Mouse (Mus musculus): ENCODE data around the gene Ppp1r13b. TPM values are rescaled to one million over a fixed set of nuclear protein-coding genes. Genes with fewer than 3 reads are reported as not detected.

Gene Ppp1r13b
- total and polyA plus RNA-seq, 2 experiments from 2014 or later: 36.5 to 57.4 TPM

DNA sequence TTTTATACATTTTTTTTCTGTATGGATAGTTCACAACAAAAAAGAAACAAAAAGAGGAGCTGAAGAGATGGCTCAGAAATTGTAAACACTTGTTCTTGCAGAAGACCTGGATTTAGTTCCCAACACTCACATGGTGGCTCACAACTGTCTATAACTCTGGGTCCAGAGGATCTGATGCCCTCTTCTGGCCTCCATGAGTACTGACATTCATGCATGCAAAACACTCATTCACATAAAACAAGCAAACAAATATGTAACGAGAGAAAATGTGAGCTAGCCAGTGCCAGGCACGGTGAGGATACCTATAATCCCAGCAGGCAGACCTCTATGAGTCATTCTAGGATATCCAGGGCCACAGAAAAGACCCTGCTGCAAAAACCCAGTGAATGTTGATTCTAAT lies 56.7 kb downstream of the Ppp1r13b start:
- Histone ChIP-seq H3K9me3 (ENCODE audit: low read length) (no peaks in the 10 kb centered on the region), H3K4me1 (ENCODE audit: insufficient read depth, low read length) (no peaks in the 10 kb centered on the region), H3K4me3 (ENCODE audit: low read length) (no peak overlapping the region), H3K9ac (replicated peaks; ENCODE audit: low read length) (no peak overlapping the region), H3K27ac (no peak overlapping the region), H3K36me3 (ENCODE audit: insufficient read depth, low read length) (no peaks in the 10 kb centered on the region), H3K4me2 (ENCODE audit: low read depth, low read length) (no peak overlapping the region), H3K27me3 (ENCODE audit: insufficient read depth, low read length) (no peaks in the 10 kb centered on the region)
- no peak for ATAC-seq
- 66% methylated on average over 2 of the region's 2 CpGs for WGBS
- no peak for DNase-seq (ENCODE audit: low spot score)
- peak; percentile 54 for TF ChIP-seq CTCF (IDR thresholded peaks at IDR 0.05; ENCODE audit: low read depth)

GRCm38 (mm10) chr12:111848300-111848798 lies 59.6 kb downstream of the Ppp1r13b start:
- no peaks in the 10 kb centered on the region for H3K9me3 ChIP-seq (ENCODE audit: low read length)
- no peak overlapping the region for H3K9ac ChIP-seq (replicated peaks; ENCODE audit: low read length)
- DNase-seq (ENCODE audit: low spot score) (no peak), ATAC-seq (no peak)
- no peak overlapping the region for H3K4me3 ChIP-seq (ENCODE audit: low read length)
- H3K27ac ChIP-seq: no peak overlapping the region
- H3K4me2 ChIP-seq (ENCODE audit: low read depth, low read length): no peak overlapping the region
- H3K27me3 ChIP-seq (ENCODE audit: insufficient read depth, low read length): no peaks in the 10 kb centered on the region
- no peak for TF ChIP-seq CTCF (IDR thresholded peaks at IDR 0.05; ENCODE audit: low read depth)
- 67% methylated on average over 9 of the region's 9 CpGs for WGBS
- H3K36me3 ChIP-seq (ENCODE audit: insufficient read depth, low read length): peaks cover 2% of the 10 kb centered on the region; the same call in 1 of the 2 replicates
- no peaks in the 10 kb centered on the region for H3K4me1 ChIP-seq (ENCODE audit: insufficient read depth, low read length)

DNA sequence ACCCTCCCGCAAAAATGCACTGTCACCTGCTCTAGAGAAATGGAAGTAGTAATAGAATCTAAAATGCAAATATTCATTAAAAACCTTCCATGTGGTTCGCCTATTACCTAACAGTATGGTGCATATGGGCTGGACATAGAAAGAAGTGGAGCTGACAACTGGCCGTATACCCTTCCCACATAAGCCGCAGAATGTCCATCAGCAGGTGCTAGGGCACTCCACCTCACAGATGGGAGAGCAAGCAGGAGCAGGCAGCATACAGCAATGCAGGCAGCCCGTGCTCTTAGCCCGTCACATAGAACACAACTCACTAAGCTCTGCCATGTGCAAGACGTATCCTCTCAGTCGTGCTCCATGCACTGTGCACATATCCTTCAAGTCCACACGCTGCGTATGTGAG lies 61.1 kb downstream of the Ppp1r13b start:
- H3K27me3 ChIP-seq (ENCODE audit: insufficient read depth, low read length): no peaks in the 10 kb centered on the region
- H3K9ac ChIP-seq (replicated peaks; ENCODE audit: low read length): no peak overlapping the region
- peaks cover 9% of the 10 kb centered on the region; the same call in 1 of the 2 replicates for H3K36me3 ChIP-seq (ENCODE audit: insufficient read depth, low read length)
- DNase-seq (ENCODE audit: low spot score): no peak
- no peak overlapping the region for H3K27ac ChIP-seq
- TF ChIP-seq CTCF (IDR thresholded peaks at IDR 0.05; ENCODE audit: low read depth): no peak
- H3K9me3 ChIP-seq (ENCODE audit: low read length): no peaks in the 10 kb centered on the region
- ATAC-seq: no peak
- H3K4me2 ChIP-seq (ENCODE audit: low read depth, low read length): no peak overlapping the region
- H3K4me1 ChIP-seq (ENCODE audit: insufficient read depth, low read length): no peaks in the 10 kb centered on the region
- WGBS: 81% methylated on average over 10 of the region's 10 CpGs
- H3K4me3 ChIP-seq (ENCODE audit: low read length): no peak overlapping the region

DNA sequence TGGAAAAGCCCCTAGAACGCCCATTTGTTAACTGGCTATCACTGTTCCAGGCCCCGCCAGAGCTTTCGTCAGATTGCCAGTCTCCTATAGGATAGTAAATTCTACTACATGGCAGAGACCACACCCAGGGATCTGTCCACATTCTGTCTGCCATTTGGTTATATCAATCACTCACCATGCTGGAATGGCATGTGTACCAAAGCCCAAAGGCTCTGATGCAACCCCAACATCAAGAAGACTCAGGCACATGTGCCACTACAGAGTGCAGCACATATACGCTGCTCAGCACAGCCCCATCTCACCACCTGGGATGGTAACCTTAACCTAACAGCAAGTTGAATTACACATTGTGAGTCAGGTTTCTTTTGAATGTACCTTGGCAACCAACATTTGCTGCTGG lies 62.0 kb downstream of the Ppp1r13b start:
- H3K27ac ChIP-seq: no peak overlapping the region
- peaks cover 14% of the 10 kb centered on the region; the same call in 1 of the 2 replicates for H3K36me3 ChIP-seq (ENCODE audit: insufficient read depth, low read length)
- no peaks in the 10 kb centered on the region for H3K4me1 ChIP-seq (ENCODE audit: insufficient read depth, low read length)
- no peak overlapping the region for H3K4me3 ChIP-seq (ENCODE audit: low read length)
- H3K4me2 ChIP-seq (ENCODE audit: low read depth, low read length): no peak overlapping the region
- no peak overlapping the region for H3K9ac ChIP-seq (replicated peaks; ENCODE audit: low read length)
- no peaks in the 10 kb centered on the region for H3K27me3 ChIP-seq (ENCODE audit: insufficient read depth, low read length)
- TF ChIP-seq CTCF (IDR thresholded peaks at IDR 0.05; ENCODE audit: low read depth): no peak
- DNase-seq (ENCODE audit: low spot score) (no peak), ATAC-seq (no peak)
- H3K9me3 ChIP-seq (ENCODE audit: low read length): no peaks in the 10 kb centered on the region
- WGBS: 92% methylated on average over 4 of the region's 4 CpGs

DNA sequence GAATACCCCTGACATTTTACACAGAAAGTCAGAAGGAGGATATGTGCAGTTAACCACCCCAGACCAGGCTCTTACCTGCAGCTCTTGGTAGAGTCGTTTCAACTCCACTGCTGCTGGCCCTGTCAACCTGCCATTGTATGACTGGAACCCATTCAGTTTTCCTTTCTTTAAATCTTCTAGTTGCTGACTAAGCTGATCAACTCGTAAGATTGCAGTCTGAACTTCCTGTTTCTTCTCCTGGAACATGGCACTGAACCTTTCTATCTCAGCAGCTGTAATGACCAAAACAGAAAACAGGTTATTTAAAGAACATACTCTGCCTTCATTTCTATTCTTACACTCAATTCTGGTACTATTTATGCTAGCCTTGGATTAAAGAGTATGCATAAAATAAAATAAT lies 64.4 kb downstream of the Ppp1r13b start:
- H3K27ac ChIP-seq: no peak overlapping the region
- no peaks in the 10 kb centered on the region for H3K27me3 ChIP-seq (ENCODE audit: insufficient read depth, low read length)
- no peak overlapping the region for H3K4me3 ChIP-seq (ENCODE audit: low read length)
- H3K4me1 ChIP-seq (ENCODE audit: insufficient read depth, low read length): no peaks in the 10 kb centered on the region
- no peaks in the 10 kb centered on the region for H3K9me3 ChIP-seq (ENCODE audit: low read length)
- ATAC-seq (no peak), DNase-seq (ENCODE audit: low spot score) (no peak)
- no peak for TF ChIP-seq CTCF (IDR thresholded peaks at IDR 0.05; ENCODE audit: low read depth)
- H3K4me2 ChIP-seq (ENCODE audit: low read depth, low read length): no peak overlapping the region
- 54% methylated on average over 2 of the region's 2 CpGs for WGBS
- H3K9ac ChIP-seq (replicated peaks; ENCODE audit: low read length): no peak overlapping the region
- H3K36me3 ChIP-seq (ENCODE audit: insufficient read depth, low read length): peaks cover 30% of the 10 kb centered on the region

DNA sequence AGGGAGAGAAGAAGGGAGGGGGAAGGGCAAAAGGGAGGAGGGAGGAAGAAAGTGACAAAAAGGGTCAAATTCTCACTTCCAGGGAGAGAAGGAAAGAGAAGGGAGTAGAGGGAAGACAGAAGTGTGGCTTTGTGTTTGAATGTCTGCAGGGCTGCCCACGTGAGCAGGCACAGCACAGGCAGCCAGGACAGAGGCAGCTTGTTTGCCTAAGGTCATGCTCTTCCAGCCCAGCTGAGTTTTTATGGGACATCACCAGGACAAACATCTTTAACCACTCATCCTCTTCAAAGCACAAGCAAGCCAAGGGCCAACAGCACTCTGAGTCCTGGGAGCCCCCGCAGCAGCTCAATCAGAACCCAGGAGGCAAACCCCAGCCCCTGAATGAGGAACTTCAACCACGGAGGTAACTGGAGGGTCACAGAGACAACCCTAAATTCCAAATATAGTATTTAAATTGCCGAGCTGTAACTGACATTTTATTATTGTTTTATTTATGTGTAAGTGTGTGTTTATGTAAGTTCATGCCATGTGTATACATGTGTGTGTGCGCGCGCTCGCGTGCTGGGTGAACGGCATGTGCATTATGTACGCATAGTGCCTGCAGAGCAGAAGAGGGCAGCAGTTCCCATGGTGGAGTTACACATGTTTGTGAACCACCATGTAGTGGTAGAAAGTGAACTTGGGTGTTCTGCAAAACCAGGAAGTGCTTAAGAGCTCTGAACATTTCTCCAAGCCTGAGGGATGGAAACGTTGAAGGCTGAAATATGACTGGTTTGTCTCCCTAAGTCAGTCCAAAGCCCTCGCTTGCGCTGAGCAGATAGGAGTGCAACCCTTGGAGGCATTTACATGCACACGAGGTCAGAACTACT lies 65.1 kb downstream of the Ppp1r13b start:
- 89% methylated on average over 15 of the region's 15 CpGs for WGBS
- ATAC-seq: no peak
- Histone ChIP-seq H3K9me3 (ENCODE audit: low read length) (no peaks in the 10 kb centered on the region), H3K27me3 (ENCODE audit: insufficient read depth, low read length) (no peaks in the 10 kb centered on the region), H3K36me3 (ENCODE audit: insufficient read depth, low read length) (peaks cover 36% of the 10 kb centered on the region), H3K4me2 (ENCODE audit: low read depth, low read length) (no peak overlapping the region), H3K4me3 (ENCODE audit: low read length) (no peak overlapping the region), H3K27ac (no peak overlapping the region), H3K9ac (replicated peaks; ENCODE audit: low read length) (no peak overlapping the region), H3K4me1 (ENCODE audit: insufficient read depth, low read length) (no peaks in the 10 kb centered on the region)
- no peak for TF ChIP-seq CTCF (IDR thresholded peaks at IDR 0.05; ENCODE audit: low read depth)
- no peak for DNase-seq (ENCODE audit: low spot score)

DNA sequence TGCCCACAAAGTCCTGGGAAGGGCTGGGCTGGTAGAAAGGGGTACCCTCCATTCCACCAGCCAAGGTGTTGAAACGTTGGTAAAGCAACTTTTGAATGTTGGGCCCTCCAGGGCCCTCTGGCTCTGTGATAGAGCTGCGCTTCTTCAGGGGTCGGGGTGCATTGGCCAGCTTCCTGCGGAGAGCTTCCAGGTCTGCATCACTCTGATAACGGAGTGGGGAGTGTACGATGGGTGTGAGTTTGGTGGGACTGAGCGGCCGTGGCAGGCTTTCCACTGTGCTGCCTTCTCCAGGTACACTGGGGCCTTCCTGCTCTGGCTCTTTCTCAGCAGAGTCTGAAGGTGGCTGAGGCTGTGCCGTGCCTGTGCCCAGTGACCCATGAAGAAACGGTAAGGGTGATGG lies 74.5 kb downstream of the Ppp1r13b start:
- no peak overlapping the region for H3K4me3 ChIP-seq (ENCODE audit: low read length)
- no peak overlapping the region for H3K4me2 ChIP-seq (ENCODE audit: low read depth, low read length)
- no peak overlapping the region for H3K27ac ChIP-seq
- peaks cover 73% of the 10 kb centered on the region for H3K36me3 ChIP-seq (ENCODE audit: insufficient read depth, low read length)
- H3K9ac ChIP-seq (replicated peaks; ENCODE audit: low read length): no peak overlapping the region
- H3K4me1 ChIP-seq (ENCODE audit: insufficient read depth, low read length): no peaks in the 10 kb centered on the region
- TF ChIP-seq CTCF (IDR thresholded peaks at IDR 0.05; ENCODE audit: low read depth): no peak
- WGBS: 84% methylated on average over 10 of the region's 10 CpGs
- no peaks in the 10 kb centered on the region for H3K9me3 ChIP-seq (ENCODE audit: low read length)
- H3K27me3 ChIP-seq (ENCODE audit: insufficient read depth, low read length): no peaks in the 10 kb centered on the region
- ATAC-seq (no peak), DNase-seq (ENCODE audit: low spot score) (no peak)
